Mouse (Mus musculus): ENCODE results near the gene Nfkbib. TPM values are rescaled to one million over a fixed set of nuclear protein-coding genes. Genes with fewer than 3 reads are reported as not detected.

Nfkbib gene
- polyA plus RNA-seq, 1 experiment from 2014 or later: 29.3 TPM

DNA sequence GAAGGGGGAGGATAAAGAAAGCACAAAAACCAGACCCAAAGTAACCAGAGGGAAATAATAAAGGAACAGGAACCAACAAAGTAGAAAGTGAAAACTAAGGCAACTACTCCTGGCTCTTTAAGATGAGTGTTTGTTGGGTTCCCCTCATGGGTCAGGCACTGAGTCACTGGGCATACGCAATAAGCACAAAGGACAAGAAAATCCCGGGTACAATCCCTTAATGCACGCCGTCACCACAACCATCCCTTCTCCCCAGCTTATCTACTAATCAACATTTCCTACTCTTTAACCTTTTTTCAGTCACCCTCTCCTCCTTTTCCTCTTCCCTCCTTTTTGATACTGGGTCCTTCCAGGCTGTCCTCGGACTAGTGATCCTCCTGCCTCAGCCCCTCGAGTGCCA lies 2.1 kb downstream of the Nfkbib start:
- Histone ChIP-seq H3K9me3 (replicated peaks; ENCODE audit: control insufficient read depth, low read length) (no peaks in the 10 kb centered on the region), H3K4me2 (ENCODE audit: low read depth, low read length) (peak overlapping the region; percentile 76), H3K4me1 (ENCODE audit: control insufficient read depth, low read depth, low read length) (peaks cover 26% of the 10 kb centered on the region), H3K9ac (ENCODE audit: low read depth, low read length) (no peak overlapping the region), H3K4me3 (ENCODE audit: low read depth, low read length) (peak overlapping the region; percentile 88), H3K27ac (ENCODE audit: low read length) (no peak overlapping the region), H3K27me3 (ENCODE audit: control insufficient read depth, insufficient read depth, low read depth, low read length) (no peaks in the 10 kb centered on the region), H3K36me3 (ENCODE audit: control insufficient read depth, insufficient read depth) (peaks cover 7% of the 10 kb centered on the region)
- WGBS (ENCODE audit: insufficient replicate concordance): 59% methylated on average over 6 of the region's 6 CpGs
- ATAC-seq (ENCODE audit: low read depth): no peak

DNA sequence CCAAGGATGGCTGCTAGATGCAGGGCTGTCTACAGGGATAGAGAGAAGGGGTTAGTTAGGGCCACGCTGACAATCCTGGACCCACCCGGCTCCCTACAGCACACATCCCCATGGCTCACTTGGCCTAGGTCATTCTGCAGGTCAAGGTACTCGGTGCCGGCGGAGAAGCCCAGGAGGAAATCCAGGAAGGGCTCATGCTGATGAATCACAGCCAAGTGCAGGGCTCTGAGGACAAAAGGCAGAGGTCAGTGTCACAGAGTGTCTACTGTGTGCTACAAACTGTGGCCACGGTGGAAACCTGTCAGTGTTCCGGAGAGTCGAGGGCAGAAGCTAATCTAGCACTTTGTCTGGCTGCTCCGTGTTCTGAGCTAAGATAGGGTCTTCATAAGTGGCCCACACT lies 5.4 kb downstream of the Nfkbib start:
- Histone ChIP-seq H3K36me3 (ENCODE audit: control insufficient read depth, insufficient read depth) (peaks cover 12% of the 10 kb centered on the region), H3K4me2 (ENCODE audit: low read depth, low read length) (no peak overlapping the region), H3K9me3 (replicated peaks; ENCODE audit: control insufficient read depth, low read length) (no peaks in the 10 kb centered on the region), H3K27ac (ENCODE audit: low read length) (no peak overlapping the region), H3K27me3 (ENCODE audit: control insufficient read depth, insufficient read depth, low read depth, low read length) (no peaks in the 10 kb centered on the region), H3K9ac (ENCODE audit: low read depth, low read length) (no peak overlapping the region), H3K4me3 (ENCODE audit: low read depth, low read length) (no peak overlapping the region), H3K4me1 (ENCODE audit: control insufficient read depth, low read depth, low read length) (peaks cover 6% of the 10 kb centered on the region)
- 85% methylated on average over 9 of the region's 9 CpGs for WGBS (ENCODE audit: insufficient replicate concordance)
- ATAC-seq (ENCODE audit: low read depth): no peak

DNA sequence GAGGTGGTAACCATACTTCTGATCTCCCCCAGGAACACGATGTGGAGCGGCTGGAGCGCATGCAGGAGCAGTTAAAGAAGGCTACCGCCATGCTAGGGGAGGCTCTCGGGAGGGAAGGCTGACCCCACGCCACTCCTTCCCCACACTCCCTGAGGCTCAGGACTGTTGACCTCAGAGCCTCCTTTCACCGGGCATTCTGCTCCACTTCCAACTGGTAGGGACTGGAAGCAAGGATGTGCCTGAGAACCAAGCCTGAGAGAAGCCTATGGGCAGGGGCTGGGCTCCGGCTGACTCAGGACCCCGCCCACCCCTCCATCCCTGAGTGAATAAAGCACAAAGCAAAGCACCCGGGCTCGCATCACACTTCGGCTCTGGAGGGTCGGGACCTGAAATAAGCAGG lies 8.7 kb downstream of the Nfkbib start:
- H3K36me3 ChIP-seq (ENCODE audit: control insufficient read depth, insufficient read depth): peaks cover 12% of the 10 kb centered on the region
- H3K9me3 ChIP-seq (replicated peaks; ENCODE audit: control insufficient read depth, low read length): no peaks in the 10 kb centered on the region
- H3K4me1 ChIP-seq (ENCODE audit: control insufficient read depth, low read depth, low read length): no peaks in the 10 kb centered on the region
- H3K9ac ChIP-seq (ENCODE audit: low read depth, low read length): no peak overlapping the region
- no peak overlapping the region for H3K4me3 ChIP-seq (ENCODE audit: low read depth, low read length)
- H3K4me2 ChIP-seq (ENCODE audit: low read depth, low read length): no peak overlapping the region
- no peak overlapping the region for H3K27ac ChIP-seq (ENCODE audit: low read length)
- 81% methylated on average over 13 of the region's 13 CpGs for WGBS (ENCODE audit: insufficient replicate concordance)
- peaks cover 15% of the 10 kb centered on the region for H3K27me3 ChIP-seq (ENCODE audit: control insufficient read depth, insufficient read depth, low read depth, low read length)
- ATAC-seq (ENCODE audit: low read depth): no peak

GRCm38 (mm10) chr7:28756079-28756478 lies 11.2 kb downstream of the Nfkbib start, which contains the start of gene Ccer2:
Ccer2 (plus strand) TSS chr7:28756174.
- Histone ChIP-seq H3K4me3 (ENCODE audit: low read depth, low read length) (no peak within 1 kb of the TSS), H3K4me2 (ENCODE audit: low read depth, low read length) (no peak within 1 kb of the TSS)
- whole genome bisulfite sequencing (ENCODE audit: insufficient replicate concordance): 7% methylated on average over 17 of the region's 17 CpGs

GRCm38 (mm10) chr7:28749935-28750334 lies 17.4 kb downstream of the Nfkbib start:
- WGBS (ENCODE audit: insufficient replicate concordance): 76% methylated on average over 7 of the region's 7 CpGs
- H3K4me2 ChIP-seq (ENCODE audit: low read depth, low read length): no peak overlapping the region

More at GRCm38 (mm10) chr7:28756079-28756478, 11.2 kb downstream of the Nfkbib start, which contains the start of gene Ccer2:
- Histone ChIP-seq H3K4me1 (ENCODE audit: control insufficient read depth, low read depth, low read length) (no peaks in the 10 kb centered on the region), H3K9ac (ENCODE audit: low read depth, low read length) (no peak within 1 kb of the TSS), H3K36me3 (ENCODE audit: control insufficient read depth, insufficient read depth) (peaks cover 6% of the 10 kb centered on the region; the same call in 1 of the 2 replicates), H3K27me3 (ENCODE audit: control insufficient read depth, insufficient read depth, low read depth, low read length) (peaks cover 15% of the 10 kb centered on the region), H3K27ac (ENCODE audit: low read length) (no peak within 1 kb of the TSS), H3K9me3 (replicated peaks; ENCODE audit: control insufficient read depth, low read length) (no peaks in the 10 kb centered on the region)
- ATAC-seq (ENCODE audit: low read depth): peak; percentile 11; the same call in 1 of the 2 replicates

GRCm38 (mm10) chr7:28741709-28742438 lies 25.4 kb downstream of the Nfkbib start, which contains the start of the genes Mrps12 and Sars2:
Mrps12 (minus strand) TSS chr7:28741820.
Sars2 (plus strand) TSS chr7:28741992.
- ATAC-seq (ENCODE audit: low read depth): peak; percentile 96
- no peaks in the 10 kb centered on the region for H3K9me3 ChIP-seq (replicated peaks; ENCODE audit: control insufficient read depth, low read length)
- H3K27ac ChIP-seq (ENCODE audit: low read length): peak within 1 kb of the TSS; percentile 71
- H3K9ac ChIP-seq (ENCODE audit: low read depth, low read length): peak within 1 kb of the TSS; percentile 74
- H3K4me3 ChIP-seq (ENCODE audit: low read depth, low read length): peak within 1 kb of the TSS; percentile 67
- H3K27me3 ChIP-seq (ENCODE audit: control insufficient read depth, insufficient read depth, low read depth, low read length): no peaks in the 10 kb centered on the region
- H3K4me2 ChIP-seq (ENCODE audit: low read depth, low read length): peak within 1 kb of the TSS; percentile 67
- under 1% methylated on average over 39 of the region's 39 CpGs for WGBS (ENCODE audit: insufficient replicate concordance)
- H3K36me3 ChIP-seq (ENCODE audit: control insufficient read depth, insufficient read depth): no peaks in the 10 kb centered on the region
- H3K4me1 ChIP-seq (ENCODE audit: control insufficient read depth, low read depth, low read length): peaks cover 12% of the 10 kb centered on the region

More at GRCm38 (mm10) chr7:28749935-28750334, 17.4 kb downstream of the Nfkbib start:
- no peak for ATAC-seq (ENCODE audit: low read depth)
- no peak overlapping the region for H3K9ac ChIP-seq (ENCODE audit: low read depth, low read length)
- no peak overlapping the region for H3K4me3 ChIP-seq (ENCODE audit: low read depth, low read length)
- no peak overlapping the region for H3K27ac ChIP-seq (ENCODE audit: low read length)
- H3K36me3 ChIP-seq (ENCODE audit: control insufficient read depth, insufficient read depth): no peaks in the 10 kb centered on the region
- no peaks in the 10 kb centered on the region for H3K9me3 ChIP-seq (replicated peaks; ENCODE audit: control insufficient read depth, low read length)
- no peaks in the 10 kb centered on the region for H3K27me3 ChIP-seq (ENCODE audit: control insufficient read depth, insufficient read depth, low read depth, low read length)
- no peaks in the 10 kb centered on the region for H3K4me1 ChIP-seq (ENCODE audit: control insufficient read depth, low read depth, low read length)

DNA sequence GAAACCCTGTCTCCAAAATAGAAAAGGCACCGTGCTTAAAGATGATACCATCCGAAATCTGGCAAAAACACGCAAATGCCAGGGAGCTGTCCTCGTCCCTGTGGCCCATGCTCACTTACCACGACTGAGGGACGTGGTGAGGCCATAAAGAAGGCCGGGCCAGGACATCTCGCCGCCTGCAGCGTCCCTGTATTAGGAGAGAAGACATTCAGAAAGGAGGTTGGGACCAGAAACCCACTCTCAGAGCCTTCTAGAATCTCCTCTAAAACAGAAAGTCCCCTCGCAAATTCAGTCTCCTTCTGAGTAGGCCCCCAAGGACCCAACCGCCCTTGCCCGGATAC lies 26.0 kb downstream of the Nfkbib start:
- H3K36me3 ChIP-seq (ENCODE audit: control insufficient read depth, insufficient read depth): no peaks in the 10 kb centered on the region
- peak overlapping the region; percentile 67 for H3K4me3 ChIP-seq (ENCODE audit: low read depth, low read length)
- H3K27me3 ChIP-seq (ENCODE audit: control insufficient read depth, insufficient read depth, low read depth, low read length): no peaks in the 10 kb centered on the region
- 0% methylated on average over 13 of the region's 13 CpGs for WGBS (ENCODE audit: insufficient replicate concordance)
- ATAC-seq (ENCODE audit: low read depth): no peak
- H3K9me3 ChIP-seq (replicated peaks; ENCODE audit: control insufficient read depth, low read length): no peaks in the 10 kb centered on the region
- H3K4me1 ChIP-seq (ENCODE audit: control insufficient read depth, low read depth, low read length): peaks cover 12% of the 10 kb centered on the region
- H3K9ac ChIP-seq (ENCODE audit: low read depth, low read length): peak overlapping the region; percentile 74
- peak overlapping the region; percentile 42 for H3K27ac ChIP-seq (ENCODE audit: low read length)
- H3K4me2 ChIP-seq (ENCODE audit: low read depth, low read length): peak overlapping the region; percentile 67

- H3K4me2 ChIP-seq (ENCODE audit: low read depth, low read length): peak overlapping the region; percentile 67
- H3K9ac ChIP-seq (ENCODE audit: low read depth, low read length): peak overlapping the region; percentile 74
- WGBS (ENCODE audit: insufficient replicate concordance): 37% methylated on average over 9 of the region's 9 CpGs
- no peaks in the 10 kb centered on the region for H3K9me3 ChIP-seq (replicated peaks; ENCODE audit: control insufficient read depth, low read length)
- H3K4me1 ChIP-seq (ENCODE audit: control insufficient read depth, low read depth, low read length): peaks cover 12% of the 10 kb centered on the region
- H3K4me3 ChIP-seq (ENCODE audit: low read depth, low read length): peak overlapping the region; percentile 67
- no peaks in the 10 kb centered on the region for H3K27me3 ChIP-seq (ENCODE audit: control insufficient read depth, insufficient read depth, low read depth, low read length)
- no peak overlapping the region; the same call in 1 of the 2 replicates for H3K27ac ChIP-seq (ENCODE audit: low read length)
- no peak for ATAC-seq (ENCODE audit: low read depth)
- H3K36me3 ChIP-seq (ENCODE audit: control insufficient read depth, insufficient read depth): no peaks in the 10 kb centered on the region
Observed at GRCm38 (mm10) chr7:28740949-28741348, 26.4 kb downstream of the Nfkbib start.

- Histone ChIP-seq H3K9ac (ENCODE audit: low read depth, low read length) (no peak overlapping the region), H3K4me3 (ENCODE audit: low read depth, low read length) (no peak overlapping the region), H3K27me3 (ENCODE audit: control insufficient read depth, insufficient read depth, low read depth, low read length) (no peaks in the 10 kb centered on the region), H3K9me3 (replicated peaks; ENCODE audit: control insufficient read depth, low read length) (no peaks in the 10 kb centered on the region), H3K4me2 (ENCODE audit: low read depth, low read length) (no peak overlapping the region), H3K4me1 (ENCODE audit: control insufficient read depth, low read depth, low read length) (peaks cover 12% of the 10 kb centered on the region), H3K27ac (ENCODE audit: low read length) (no peak overlapping the region), H3K36me3 (ENCODE audit: control insufficient read depth, insufficient read depth) (no peaks in the 10 kb centered on the region)
- WGBS (ENCODE audit: insufficient replicate concordance): 90% methylated on average over 21 of the region's 21 CpGs
- no peak for ATAC-seq (ENCODE audit: low read depth)
Observed at GRCm38 (mm10) chr7:28739829-28740228, 27.5 kb downstream of the Nfkbib start.
